Mouse (Mus musculus) kidney, adult 11 months (tissue): ENCODE results near the gene Apol8.

ENCODE experiments used
- DNase-seq: peaks from one replicate; pipeline ENCODE4 v3.0.0; 2022

Apol8 gene

DNA sequence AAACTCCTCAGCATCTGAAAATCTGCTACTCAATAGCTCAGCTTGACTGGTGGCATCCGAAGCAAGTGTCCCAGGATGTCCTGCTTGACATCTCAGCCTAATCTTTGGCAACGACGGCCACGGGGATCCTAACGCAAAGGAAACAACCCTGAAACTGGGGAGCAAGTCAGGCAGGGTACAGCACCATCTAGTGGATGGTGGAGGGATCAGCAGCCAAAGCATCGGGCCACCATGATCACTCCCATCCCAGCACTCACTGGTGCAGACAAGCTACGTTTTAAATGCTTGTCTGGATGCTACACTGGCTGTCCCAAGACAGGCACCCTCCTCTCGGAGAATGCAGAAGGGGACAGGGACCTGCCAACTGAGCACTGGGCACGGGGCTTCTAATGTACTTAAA lies at the start of gene Apol8:
Apol8 (minus strand) TSS at position 156 of the 400 bp plus-strand sequence.
- no peak for DNase-seq

DNA sequence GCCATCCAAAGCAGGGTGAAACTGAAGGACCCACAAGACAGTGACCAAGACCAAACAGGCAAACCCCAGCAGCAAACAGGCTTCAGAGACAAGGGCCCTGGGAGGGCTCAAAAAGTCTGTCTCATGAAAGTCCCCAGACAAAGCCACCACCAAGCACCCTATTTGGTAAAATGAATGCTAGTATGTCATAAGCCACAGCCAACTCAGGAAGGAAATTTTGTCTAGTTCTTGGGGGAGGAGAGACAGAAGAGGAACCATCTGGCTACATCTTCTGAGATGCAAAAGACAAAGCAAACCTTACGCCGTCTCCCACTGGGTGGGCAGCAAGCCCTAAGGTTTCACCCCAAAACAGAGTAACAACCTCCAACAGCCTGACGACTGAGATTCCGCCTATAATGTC lies 48.9 kb upstream of the Apol8 start:
- DNase-seq: no peak

DNA sequence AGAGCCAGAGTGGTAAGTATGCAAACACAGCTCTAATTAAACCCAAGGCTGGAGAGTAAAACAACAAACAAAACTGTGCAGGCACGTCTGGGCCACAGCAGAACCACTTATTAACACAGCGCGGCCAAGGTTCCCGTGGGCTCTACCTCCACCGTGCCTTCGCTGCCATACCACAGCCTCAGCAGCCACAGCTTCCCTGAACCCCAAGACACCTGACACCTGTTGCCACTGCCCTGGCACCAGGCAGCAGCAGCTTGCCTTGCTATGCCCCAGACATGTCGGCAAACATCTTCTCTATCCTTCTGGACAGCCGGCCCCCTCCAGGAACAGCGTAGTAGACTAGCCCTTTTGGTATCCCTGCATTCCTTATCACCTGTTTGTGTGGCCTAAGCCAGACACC lies 48.1 kb upstream of the Apol8 start:
- no peak for DNase-seq

- DNase-seq: no peak
Observed at GRCm38 (mm10) chr15:77804460-77804859, 47.7 kb upstream of the Apol8 start.

DNA sequence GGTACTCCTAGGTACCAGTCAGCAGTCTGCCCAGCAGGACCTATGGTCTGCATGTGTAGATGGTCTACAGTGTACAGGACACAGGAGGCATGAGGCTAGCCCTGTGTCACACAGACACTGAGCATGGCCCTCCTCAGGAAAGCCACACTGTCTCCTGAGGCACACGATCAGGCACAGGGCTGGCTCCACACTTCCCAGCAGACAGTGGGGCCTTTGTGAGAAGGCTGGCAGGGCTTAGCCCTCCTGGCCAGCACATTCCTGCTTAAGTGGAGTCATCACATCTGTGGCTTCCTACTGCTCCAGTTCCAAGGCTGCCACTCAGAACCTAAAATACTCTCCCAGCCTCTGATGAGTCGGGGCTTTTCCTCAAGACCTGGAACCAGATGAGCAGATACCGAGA lies 46.9 kb upstream of the Apol8 start:
- no peak for DNase-seq

DNA sequence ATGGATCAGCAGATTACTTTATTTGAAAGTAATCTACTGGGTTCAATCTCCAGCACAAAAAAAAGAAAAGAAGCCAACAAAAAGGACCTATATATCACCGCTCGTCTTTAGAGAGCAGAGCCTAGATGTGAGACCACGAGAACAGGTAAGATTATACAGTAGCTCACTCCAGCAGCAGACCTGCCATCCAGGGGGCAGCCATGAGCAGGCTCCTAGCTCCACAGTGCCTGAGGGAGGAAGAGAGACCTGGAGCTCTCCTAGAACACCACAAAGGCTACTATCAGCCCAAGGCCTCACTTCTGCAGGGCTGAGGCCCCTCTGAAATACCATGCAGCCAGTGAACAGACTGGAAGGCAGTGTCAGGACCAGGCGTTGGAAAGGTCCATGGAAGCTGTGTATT lies 46.2 kb upstream of the Apol8 start:
- DNase-seq: no peak

- no peak for DNase-seq
Observed at GRCm38 (mm10) chr15:77801188-77801587, 44.4 kb upstream of the Apol8 start.

GRCm38 (mm10) chr15:77800511-77800910 lies 43.7 kb upstream of the Apol8 start:
- peak; percentile 84 for DNase-seq

DNA sequence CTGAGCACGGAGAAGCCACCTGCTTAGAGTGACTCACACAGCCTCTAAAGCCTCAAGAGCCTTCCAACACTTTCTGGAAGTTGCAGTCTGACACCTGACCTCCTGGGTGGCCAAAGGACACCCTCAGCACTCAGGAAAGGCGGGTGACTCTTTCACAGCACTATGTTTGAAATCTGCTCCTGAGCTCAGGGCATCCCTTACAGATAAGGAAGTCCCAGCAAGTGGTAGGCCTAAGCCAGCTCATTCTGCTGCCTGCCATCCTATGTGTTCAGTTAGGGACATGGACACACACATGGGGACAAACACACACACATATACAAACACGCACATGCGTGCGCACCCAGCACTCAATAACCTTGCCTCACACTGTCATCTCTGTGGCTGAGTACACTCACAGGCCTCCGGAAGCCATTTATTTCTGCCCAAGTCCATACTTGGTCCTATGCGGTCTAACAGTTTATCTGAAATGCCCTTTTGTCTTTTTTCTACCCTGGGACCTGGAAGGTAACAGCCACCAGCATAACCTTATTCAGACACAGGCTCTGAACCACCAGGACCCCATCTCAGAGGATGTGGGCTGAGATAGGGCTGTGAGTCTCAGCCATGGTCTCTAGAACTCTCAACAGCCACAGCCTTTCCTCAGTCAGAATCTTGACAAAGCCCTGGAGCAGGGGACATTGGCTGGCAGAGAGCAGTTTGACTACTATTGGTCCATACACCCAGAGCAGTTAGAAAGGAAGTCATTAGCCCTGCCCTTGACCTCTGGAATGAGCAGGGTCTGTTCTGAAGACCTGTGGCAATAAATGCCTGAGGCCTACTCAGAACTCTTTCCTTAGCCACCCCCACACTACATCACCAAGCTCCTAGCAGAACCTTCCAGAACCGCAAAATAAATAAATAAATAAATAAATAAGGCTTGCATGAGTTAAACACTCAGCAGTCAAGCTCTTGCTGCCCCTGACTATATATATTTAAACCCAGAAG lies 43.0 kb upstream of the Apol8 start:
- DNase-seq: no peak

DNA sequence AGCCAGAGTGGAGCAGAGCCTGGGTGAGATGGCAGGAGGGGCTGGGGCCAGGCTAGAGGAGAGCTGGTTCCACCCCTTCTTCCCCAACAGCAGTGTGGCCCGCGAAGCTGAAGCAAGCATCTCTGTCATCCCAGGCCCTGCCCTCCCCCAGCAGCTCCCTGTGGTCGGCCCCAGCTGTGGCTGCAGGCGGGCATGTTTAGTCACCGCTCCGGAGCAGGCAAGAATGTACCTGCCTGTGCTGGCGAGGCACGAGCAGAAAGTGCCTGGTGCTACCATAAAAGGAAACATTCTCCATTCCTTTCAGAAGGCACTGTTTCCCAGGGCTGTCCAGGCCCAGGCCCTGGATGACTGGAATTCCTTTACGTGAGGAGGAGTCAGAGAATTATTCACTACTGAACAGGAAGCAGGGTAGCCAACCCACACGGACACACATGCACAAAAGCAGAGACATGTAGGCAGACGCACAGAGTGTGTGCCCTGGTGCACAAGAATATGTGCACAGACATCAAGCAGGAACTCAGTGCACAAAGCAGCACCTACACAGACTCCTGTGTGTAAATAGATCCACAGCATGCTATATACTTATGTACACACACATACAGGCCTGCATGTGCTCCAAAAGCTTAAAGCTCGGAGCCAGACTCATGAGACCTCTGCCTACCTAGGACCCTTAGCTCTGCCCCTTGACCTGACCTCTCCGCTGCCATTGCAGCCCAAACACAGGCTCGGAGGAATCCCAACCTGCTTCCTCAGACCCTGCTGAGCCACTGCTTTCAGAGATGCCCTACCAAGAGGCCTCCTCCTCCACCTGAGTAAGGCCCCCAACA lies 42.1 kb upstream of the Apol8 start:
- peak; percentile 82 for DNase-seq

DNA sequence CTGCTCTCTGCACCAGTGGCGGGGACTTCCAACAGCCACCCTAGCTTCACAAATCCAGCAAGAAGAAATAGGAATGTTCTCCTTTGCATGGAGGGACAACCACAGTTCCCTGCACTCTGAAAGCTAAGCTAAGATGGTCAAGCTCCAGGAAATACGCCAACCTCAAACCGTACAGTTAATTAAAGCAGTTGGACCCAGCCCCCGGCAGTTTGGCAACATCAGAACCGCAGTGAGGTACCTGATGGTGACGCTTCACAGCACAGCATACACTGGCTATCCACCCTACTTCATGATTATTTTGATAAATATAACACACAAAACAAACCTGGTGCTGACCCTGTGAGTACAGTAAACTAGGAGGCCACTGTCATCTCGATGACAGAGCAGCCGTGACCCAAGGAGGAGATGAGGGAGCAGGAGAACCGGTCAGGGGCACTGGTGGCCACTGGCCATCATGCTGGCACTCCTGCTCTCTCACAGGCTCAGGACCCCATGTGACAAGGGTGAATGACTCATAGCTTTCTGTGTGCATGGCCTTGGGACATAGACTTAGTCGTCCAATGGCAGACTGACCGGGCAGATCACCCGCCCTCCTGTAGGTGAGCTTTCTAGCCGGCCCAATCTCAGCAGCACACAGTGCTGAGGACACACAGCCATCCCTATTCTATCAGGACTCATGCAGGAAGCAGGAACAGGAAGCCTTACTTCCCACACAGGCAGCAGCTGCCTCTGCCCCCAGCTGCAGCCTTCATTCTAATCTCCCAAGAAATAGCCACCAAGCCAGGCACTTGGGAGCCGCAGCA lies 41.0 kb upstream of the Apol8 start:
- peak; percentile 78 for DNase-seq

GRCm38 (mm10) chr15:77796409-77797035 lies 39.7 kb upstream of the Apol8 start:
- no peak for DNase-seq

GRCm38 (mm10) chr15:77794908-77795356 lies 38.1 kb upstream of the Apol8 start:
- no peak for DNase-seq

DNA sequence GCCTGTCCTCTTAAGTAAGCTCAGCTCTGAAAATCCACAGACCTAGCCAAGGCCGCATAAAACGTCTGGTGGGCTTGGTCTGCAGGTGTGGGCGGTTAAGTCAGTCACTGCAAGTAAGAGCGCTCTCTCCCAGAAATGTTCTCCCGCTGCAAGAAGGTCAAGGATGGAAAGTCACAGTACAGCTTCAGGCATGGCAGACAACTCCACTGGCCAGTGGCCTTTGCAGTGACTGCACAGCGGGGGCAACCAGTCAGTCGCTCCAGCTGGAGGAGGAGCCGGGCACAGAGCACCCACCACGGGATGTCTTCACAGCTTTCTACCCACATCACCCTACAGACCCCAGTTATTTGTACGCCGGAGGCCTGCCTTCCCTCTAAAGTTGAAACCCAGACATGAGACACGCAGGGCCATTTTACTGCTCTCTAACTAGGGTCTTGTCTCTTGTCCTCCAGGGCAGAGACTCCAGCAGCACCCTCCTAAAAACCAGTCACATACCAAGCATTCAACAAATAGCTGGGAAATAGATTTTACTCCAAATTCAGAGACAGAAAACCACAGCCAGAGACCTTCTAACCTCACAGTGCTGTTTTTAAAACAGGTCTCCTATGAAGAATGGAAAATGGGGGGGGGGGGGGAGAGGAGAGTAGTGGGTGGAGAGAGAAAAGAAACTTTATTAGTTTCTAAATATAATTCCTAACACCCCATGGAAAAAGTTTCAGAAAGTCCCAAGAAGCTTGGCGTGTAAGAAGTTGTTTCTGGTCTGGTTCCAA lies 37.5 kb upstream of the Apol8 start:
- DNase-seq: no peak

- no peak for DNase-seq
Observed at GRCm38 (mm10) chr15:77793554-77793953, 36.8 kb upstream of the Apol8 start.

GRCm38 (mm10) chr15:77793094-77793493 lies 36.3 kb upstream of the Apol8 start:
- DNase-seq: no peak

DNA sequence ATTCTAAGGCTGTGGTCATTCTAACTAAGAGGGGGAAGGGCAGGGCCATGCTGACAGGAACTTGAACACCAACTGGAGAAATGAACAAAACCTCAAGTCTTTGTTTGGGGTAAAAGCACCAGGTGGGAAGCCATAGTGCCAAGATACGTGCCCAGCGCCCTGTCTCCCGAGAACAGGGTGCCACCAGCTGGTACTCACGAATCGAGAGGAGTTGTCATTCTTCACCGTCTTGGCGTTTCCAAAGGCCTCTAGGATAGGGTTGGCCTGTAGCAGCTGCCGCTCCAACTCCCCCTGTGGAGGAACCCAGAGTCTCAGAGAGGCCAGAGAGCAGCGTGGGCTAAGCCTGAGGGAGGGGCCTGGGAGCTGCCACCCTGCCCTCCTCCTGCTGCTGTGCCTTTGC lies 35.3 kb upstream of the Apol8 start:
- DNase-seq: no peak

DNA sequence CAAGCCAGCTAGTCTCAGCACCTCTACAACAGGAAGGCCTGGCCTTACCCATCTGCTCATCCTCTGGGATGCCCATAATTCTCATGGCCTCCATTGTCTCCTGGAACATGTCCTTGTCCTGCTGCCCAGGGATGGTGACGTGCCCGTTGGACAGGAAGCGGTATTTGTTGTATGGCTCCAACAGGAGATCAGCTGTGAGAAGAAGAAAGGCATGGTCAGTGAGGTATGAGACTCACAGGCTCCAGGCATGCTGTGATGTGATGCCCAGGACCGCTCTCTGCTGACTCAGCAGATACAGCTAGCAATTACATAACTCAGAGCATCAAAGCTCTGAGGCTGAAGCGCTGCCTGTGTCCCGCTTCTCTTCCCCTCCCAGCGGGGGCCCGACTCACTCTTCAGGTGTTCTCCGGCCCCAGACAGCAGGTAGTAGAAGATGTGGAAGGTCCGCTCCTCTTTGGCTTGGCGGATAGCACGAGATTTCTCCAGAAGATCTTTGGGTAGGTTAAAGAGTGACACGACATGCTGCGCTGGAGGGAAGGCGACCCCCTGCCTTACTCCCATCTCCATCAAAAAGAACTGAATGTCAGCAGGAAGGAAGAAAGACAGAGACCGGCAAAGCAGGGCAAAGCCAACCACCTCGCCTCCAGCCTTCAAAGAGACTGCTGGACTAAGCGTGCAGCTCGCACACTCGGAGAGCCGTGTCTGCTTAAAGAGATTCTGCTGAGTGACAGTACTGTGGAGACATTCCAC lies 34.0 kb upstream of the Apol8 start:
- DNase-seq: no peak

GRCm38 (mm10) chr15:77789186-77789585 lies 32.4 kb upstream of the Apol8 start:
- DNase-seq: no peak

DNA sequence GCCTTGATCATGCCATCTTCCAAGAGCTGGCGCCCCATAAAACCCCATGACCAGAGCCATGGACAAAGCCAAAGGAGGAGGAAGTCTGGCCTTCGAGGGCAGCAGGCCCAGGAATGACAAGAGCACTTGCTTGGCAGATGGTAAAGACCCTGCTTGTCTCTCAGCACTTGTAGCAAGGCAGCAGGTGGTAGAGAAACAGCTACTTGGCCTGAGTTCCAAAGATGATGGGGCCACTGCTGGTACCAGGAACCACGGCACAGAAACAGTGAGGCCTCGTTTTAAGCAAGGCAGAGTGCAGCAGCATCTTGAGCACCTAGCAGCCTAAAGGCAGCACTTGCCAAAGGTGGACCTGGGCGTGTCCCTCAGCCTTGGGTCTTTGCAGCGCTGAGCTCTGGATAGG lies 31.6 kb upstream of the Apol8 start:
- DNase-seq: no peak

DNA sequence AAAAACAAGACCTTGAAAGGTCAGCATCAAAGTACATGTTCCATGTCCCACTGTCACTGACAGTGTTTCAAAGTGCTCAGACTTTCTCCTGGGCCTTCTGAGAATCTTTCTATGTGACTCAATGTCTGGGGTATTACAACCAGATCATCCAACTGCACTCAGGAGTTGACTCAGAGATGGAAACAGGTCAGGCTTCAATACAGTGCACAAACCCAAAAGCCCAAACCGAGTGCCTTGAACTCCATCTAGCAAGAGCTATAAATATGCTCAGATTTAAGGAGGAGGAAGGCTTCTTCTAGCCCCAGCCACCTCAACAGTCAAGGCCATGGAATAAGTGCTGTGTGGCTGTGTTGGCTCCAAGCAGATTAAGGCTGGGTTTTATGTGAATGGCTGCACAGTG lies 29.0 kb upstream of the Apol8 start:
- DNase-seq: no peak
